Mouse (Mus musculus): ENCODE results near the gene Pnpo.

Pnpo gene

GRCm38 (mm10) chr11:96908594-96908993 lies 35.2 kb downstream of the Pnpo start:
- in situ Hi-C loops (cut with MboI, MseI) = no loop called here

- in situ Hi-C loops (cut with MboI, MseI) = no loop called here
These were observed 37.2 kb downstream of the Pnpo start for GRCm38 (mm10) chr11:96906431-96907161.

DNA sequence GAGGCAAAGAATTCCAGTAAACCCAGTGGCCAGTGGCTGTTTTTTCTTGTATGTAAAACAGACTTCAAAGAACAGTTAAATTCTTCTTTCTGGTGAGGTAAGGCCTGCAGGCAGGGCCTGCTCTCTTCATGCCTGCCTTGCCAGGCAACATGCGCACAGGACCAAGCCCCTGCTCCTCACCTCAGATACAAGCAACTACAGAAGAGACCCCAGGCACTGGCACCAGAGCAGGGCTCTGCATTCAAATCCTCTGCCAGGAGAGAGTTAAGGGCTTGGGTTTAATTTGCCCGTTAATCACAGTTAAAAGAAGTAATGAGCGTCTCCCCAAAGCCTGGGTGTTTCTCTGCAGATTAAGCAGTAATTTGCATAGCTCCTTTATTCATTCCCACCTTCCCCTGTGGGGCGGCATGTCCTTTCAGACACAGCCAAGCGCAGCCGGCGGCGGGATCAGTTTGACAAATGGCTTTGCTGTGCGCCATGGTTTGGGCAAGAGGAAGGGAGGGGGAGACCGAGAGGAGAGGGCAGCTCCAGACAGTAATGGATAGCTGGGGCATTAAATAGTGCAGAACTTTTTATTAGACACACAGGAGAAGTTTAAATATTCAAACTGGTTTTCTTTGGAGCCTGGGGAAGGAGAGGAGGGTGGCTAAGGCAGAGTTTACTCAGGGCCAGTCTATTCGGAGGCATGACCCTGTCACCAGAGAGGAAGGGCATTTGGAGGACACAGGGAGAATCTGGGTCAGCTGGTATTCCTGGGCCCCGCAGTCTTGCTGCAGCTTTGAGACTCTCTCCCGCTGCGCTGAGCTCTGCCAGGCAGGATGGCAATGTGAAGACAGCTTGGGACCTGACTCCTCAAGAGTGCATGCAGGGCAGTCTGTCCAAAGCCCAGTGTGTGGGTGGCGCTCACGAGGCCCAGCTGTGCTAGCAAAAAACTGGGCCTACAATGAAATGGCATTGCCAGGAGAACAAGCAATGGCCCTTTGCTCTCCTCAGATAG lies 40.8 kb downstream of the Pnpo start:
- in situ Hi-C loops (cut with MboI, MseI) = no loop called here

DNA sequence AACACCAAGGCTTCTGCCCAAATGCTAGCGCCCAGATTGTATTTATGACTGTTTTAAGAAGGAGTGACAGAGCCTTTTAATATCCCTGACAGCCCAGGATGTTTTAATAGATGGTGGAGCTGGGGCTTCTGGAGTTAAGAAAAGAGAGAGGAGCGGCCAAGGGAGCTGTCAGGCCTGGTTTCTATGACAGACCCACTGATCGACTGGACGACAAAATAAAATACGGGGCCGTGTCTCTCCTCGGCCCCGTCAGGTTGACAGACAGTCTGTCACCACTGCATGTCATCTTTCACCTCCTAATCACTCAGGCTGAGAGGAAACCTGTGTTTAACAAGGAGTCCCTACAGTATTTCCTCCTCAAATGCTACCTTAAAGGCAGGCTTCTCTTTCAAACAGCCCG lies 42.5 kb downstream of the Pnpo start:
- in situ Hi-C loops (cut with MboI, MseI) = no loop called here

DNA sequence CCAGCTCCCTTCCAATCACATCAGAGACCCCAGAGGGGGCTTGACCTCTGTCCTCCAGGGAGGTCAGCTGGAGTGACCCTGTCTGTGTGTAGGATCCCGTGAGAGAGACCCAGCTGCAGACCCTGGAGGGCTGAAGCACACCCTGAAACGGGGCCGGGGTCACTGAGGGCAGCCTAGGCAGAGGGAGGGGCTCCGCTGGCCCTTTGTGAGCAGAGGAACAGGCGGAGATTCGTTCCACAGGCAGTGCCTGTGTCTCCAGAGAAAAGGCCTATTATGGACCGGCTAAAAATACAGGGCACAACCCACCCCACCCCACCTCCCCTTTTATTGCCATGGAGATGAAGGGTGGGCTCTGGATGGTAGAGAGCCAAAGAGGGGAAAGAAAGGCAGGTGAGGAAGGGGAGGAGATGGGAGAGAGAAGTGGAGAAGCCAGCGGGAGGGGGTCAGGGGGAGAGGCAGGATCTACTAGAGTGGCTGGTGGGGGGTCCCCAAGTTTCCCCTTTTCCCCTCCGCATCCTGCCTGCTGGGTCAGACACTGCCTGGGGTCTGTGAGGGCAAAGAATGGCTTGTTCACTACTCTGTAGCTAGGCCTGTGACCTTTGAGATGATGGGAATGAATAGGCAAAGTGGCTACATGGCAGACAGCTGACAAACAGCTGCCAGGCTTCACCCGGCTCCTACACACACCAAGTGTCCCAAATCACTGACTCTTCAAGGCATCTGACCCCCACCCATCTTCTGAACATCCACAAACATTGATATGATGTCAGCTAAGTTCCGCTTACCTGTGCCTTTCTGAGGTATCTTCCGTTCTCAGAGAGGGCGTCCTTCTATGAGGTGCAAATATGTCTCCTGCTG lies 44.1 kb downstream of the Pnpo start:
- in situ Hi-C loops (cut with MboI, MseI) = no loop called here

DNA sequence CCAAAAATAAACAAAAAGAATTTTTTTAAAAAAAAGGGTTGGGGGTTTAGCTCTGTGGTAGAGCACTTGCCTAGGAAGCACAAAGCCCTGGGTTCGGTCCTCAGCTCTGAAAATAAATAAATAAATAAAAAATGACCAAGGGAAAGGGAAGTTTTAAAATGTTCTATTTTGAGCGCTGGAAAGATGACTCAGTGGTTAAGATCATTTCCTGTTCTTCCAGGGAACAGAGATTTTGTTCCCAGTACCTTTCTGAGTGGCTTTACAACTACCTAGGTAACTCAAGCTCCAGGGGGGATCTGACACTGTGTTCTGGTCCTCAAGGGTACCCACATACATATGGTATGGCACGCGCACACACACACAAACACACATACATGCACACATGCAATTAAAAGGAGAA lies 47.9 kb downstream of the Pnpo start:
- in situ Hi-C loops (cut with MboI, MseI) = no loop called here

- in situ Hi-C loops (cut with MboI, MseI) = no loop called here
These were observed 50.5 kb downstream of the Pnpo start for GRCm38 (mm10) chr11:96893203-96893842.

DNA sequence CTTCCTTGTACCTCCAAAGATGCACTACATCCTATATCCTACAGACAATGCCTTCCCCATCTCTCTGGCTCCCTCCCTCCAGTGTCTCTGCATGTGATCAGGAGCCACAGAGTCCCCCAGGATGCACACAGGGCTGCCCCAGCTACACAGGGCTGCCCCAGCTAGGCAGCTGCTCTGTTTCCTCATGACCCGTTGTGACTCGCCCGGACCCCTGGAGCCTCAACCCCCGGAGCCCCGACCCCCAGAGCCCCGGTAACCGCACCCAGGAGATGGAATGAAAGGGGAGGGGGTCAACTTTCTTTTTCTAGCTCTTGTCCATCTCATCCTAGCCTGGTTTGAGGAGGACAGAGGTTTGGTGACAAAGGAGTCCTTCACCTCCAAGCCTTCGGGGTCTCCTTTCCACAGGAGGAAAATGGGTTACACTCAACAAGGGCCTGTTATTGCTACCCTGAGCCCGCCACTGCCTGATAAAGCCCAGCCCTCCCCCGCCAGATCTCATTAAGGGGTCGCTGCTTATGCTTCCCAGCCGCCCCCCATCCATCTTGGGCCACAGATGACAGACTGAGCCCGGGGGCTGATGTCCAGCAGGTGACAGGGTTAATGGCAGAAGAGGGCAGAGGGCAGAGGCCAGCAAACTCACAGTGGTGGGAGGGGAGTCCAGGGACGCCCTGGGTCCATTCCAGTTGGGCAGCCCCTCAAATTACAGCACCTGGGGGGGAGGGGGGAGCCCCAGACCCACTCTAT lies 51.8 kb downstream of the Pnpo start:
- in situ Hi-C loops (cut with MboI, MseI) = no loop called here

Data from T-helper 2 cell (primary cell).